Mouse (Mus musculus): ENCODE results near the gene Klhl29. TPM values are rescaled to one million over a fixed set of nuclear protein-coding genes. Genes with fewer than 3 reads are reported as not detected.

Gene Klhl29
- polyA plus RNA-seq, 1 experiment from 2014 or later, result 0.47 TPM

GRCm38 (mm10) chr12:5321017-5321416, 54.5 kb downstream of the Klhl29 start:
- H3K27me3 ChIP-seq, result no peaks in the 10 kb centered on the region
- 90% methylated on average over 3 of the region's 3 CpGs for WGBS
- no peak overlapping the region for H3K4me2 ChIP-seq
- no peaks in the 10 kb centered on the region for H3K36me3 ChIP-seq
- no peaks in the 10 kb centered on the region for H3K4me1 ChIP-seq
- no peak overlapping the region for H3K27ac ChIP-seq
- no peak for ATAC-seq (ENCODE audit: borderline replicate concordance, extremely low read depth, low FRiP score, low TSS enrichment)
- H3K9ac ChIP-seq, result no peak overlapping the region
- no peaks in the 10 kb centered on the region for H3K9me3 ChIP-seq
- H3K4me3 ChIP-seq, result no peak overlapping the region

- H3K4me3 ChIP-seq, result no peak overlapping the region
- H3K36me3 ChIP-seq, result no peaks in the 10 kb centered on the region
- 30% methylated on average over 12 of the region's 12 CpGs for WGBS
- H3K4me1 ChIP-seq, result 0 out of 2 replicates have a peak, but pooled peaks cover under 1% of the 10 kb centered on the region
- H3K27me3 ChIP-seq, result no peaks in the 10 kb centered on the region
- no peak; the same call in 1 of the 2 replicates for ATAC-seq (ENCODE audit: borderline replicate concordance, extremely low read depth, low FRiP score, low TSS enrichment)
- H3K9me3 ChIP-seq, result no peaks in the 10 kb centered on the region
- H3K27ac ChIP-seq, result no peak overlapping the region
- H3K9ac ChIP-seq, result no peak overlapping the region
- no peak overlapping the region for H3K4me2 ChIP-seq
These were observed 56.0 kb downstream of the Klhl29 start for GRCm38 (mm10) chr12:5319359-5319973.

DNA sequence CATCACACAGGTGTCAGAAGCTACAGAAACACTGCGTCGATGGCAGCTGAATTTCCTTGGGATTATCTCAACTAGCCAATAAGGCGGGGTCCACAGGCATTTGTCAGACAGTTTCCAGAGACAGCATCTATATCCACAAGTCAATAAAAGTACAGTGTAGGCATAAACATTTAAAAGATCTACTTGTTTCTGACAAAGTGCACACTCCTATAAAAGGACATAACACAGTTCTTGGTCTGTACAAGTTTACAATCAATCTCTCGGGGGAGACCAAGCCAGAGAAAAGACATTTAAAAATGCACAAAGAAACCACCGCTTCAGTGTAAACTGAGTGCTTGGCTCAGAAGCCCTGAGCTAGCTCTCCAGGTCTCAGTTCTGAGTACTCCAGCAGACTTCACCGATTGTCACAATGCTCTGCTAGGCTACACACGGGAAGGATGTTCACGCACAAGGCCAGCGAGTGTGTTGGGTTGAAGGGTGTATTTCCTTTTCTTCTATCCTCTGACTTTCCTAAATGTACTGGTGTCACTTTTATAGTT, 59.4 kb downstream of the Klhl29 start:
- Histone ChIP-seq H3K36me3 (no peaks in the 10 kb centered on the region), H3K27ac (no peak overlapping the region), H3K9ac (no peak overlapping the region), H3K4me3 (no peak overlapping the region), H3K4me2 (no peak overlapping the region), H3K9me3 (no peaks in the 10 kb centered on the region), H3K27me3 (no peaks in the 10 kb centered on the region), H3K4me1 (0 out of 2 replicates have a peak, but pooled peaks cover 2% of the 10 kb centered on the region)
- 50% methylated on average over 9 of the region's 9 CpGs for WGBS
- peak; percentile 36; the same call in 1 of the 2 replicates for ATAC-seq (ENCODE audit: borderline replicate concordance, extremely low read depth, low FRiP score, low TSS enrichment)

- Histone ChIP-seq H3K27me3 (no peaks in the 10 kb centered on the region), H3K36me3 (no peaks in the 10 kb centered on the region), H3K4me3 (no peak overlapping the region), H3K4me1 (no peaks in the 10 kb centered on the region), H3K27ac (no peak overlapping the region), H3K9ac (no peak overlapping the region), H3K9me3 (no peaks in the 10 kb centered on the region), H3K4me2 (no peak overlapping the region)
- WGBS, result 86% methylated on average over 2 of the region's 2 CpGs
- no peak for ATAC-seq (ENCODE audit: borderline replicate concordance, extremely low read depth, low FRiP score, low TSS enrichment)
These were observed 67.6 kb downstream of the Klhl29 start for GRCm38 (mm10) chr12:5307923-5308322.

DNA sequence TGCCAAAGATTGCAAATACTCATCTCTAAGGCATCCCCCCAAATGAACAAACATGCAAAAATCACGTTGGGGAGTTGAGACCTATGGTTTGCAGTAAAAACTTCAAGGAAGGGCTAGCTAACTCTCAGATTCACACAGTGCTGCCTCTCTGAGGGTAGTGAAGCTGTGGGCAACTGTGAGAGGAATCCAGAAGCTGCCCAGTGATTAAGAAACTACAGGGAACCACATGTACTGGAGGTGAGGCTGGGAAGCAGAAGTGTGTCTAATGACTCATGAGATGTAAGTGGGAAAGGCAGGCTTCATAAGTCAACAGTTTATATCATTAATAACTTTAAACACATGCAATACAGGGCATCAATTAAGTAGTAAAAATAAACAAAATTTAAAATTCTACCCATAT, 70.0 kb downstream of the Klhl29 start:
- ATAC-seq (ENCODE audit: borderline replicate concordance, extremely low read depth, low FRiP score, low TSS enrichment), result no peak
- no peaks in the 10 kb centered on the region for H3K4me1 ChIP-seq
- no peak overlapping the region for H3K9ac ChIP-seq
- H3K4me2 ChIP-seq, result no peak overlapping the region
- H3K27me3 ChIP-seq, result no peaks in the 10 kb centered on the region
- no peaks in the 10 kb centered on the region for H3K36me3 ChIP-seq
- 34% methylated on average over 1 of the region's 1 CpGs for WGBS
- H3K9me3 ChIP-seq, result no peaks in the 10 kb centered on the region
- H3K27ac ChIP-seq, result no peak overlapping the region
- no peak overlapping the region for H3K4me3 ChIP-seq

- Histone ChIP-seq H3K9ac (no peak overlapping the region), H3K27me3 (no peaks in the 10 kb centered on the region), H3K4me2 (no peak overlapping the region), H3K4me1 (no peaks in the 10 kb centered on the region), H3K9me3 (no peaks in the 10 kb centered on the region), H3K4me3 (no peak overlapping the region), H3K27ac (no peak overlapping the region), H3K36me3 (no peaks in the 10 kb centered on the region)
- WGBS, result 59% methylated on average over 5 of the region's 5 CpGs
- ATAC-seq (ENCODE audit: borderline replicate concordance, extremely low read depth, low FRiP score, low TSS enrichment), result no peak
These were observed 71.6 kb downstream of the Klhl29 start for GRCm38 (mm10) chr12:5303912-5304311.

GRCm38 (mm10) chr12:5303100-5303499, 72.4 kb downstream of the Klhl29 start:
- Histone ChIP-seq H3K4me2 (no peak overlapping the region), H3K27ac (no peak overlapping the region), H3K36me3 (no peaks in the 10 kb centered on the region), H3K4me1 (no peaks in the 10 kb centered on the region), H3K27me3 (no peaks in the 10 kb centered on the region), H3K9ac (no peak overlapping the region), H3K9me3 (no peaks in the 10 kb centered on the region), H3K4me3 (no peak overlapping the region)
- WGBS, result 60% methylated on average over 4 of the region's 4 CpGs
- ATAC-seq (ENCODE audit: borderline replicate concordance, extremely low read depth, low FRiP score, low TSS enrichment), result 0 out of 2 replicates have a peak, but pooled peaks have one; percentile 19

DNA sequence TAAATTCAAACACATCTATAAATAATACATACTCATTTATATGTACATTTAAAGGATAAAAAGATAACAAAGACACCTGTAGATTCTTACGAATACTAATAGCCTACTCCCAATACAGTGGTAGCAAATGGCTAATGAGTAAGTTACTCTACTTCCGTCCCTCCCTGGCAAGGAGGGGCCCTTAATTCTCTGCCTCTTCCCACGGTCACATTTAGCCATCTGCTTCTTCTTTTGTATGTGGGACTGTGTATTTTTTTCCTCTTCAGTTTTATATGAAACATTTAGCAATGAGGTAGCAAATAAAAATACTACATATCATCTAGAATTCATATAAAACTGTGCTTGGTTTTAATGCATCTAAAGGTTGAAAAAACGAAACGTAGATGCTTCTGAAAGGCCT, 73.6 kb downstream of the Klhl29 start:
- Histone ChIP-seq H3K36me3 (no peaks in the 10 kb centered on the region), H3K9me3 (no peaks in the 10 kb centered on the region), H3K4me1 (no peaks in the 10 kb centered on the region), H3K27me3 (no peaks in the 10 kb centered on the region), H3K4me3 (no peak overlapping the region), H3K4me2 (no peak overlapping the region), H3K27ac (no peak overlapping the region), H3K9ac (no peak overlapping the region)
- no peak for ATAC-seq (ENCODE audit: borderline replicate concordance, extremely low read depth, low FRiP score, low TSS enrichment)
- WGBS, result 78% methylated on average over 5 of the region's 5 CpGs

DNA sequence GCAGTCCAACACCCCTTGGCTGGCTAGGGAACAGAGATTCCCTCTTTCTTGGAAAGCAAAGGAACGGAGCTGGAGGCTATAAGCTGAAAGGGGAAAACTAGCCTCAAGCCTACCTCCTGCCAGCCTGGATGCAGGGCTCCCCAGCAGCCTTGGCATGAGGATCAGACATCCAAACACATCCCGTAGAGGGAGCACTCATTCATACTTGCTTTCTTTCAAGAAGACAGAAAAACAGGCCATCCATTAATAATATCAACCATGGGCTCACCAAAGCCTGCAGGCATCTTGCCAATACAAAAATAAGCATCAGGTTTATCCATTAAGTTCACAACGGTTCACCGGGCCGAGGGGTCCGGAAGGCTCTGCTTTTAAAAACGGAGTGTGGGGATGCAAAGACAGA, 79.1 kb downstream of the Klhl29 start:
- Histone ChIP-seq H3K4me1 (no peaks in the 10 kb centered on the region), H3K4me3 (no peak overlapping the region), H3K36me3 (no peaks in the 10 kb centered on the region), H3K27me3 (no peaks in the 10 kb centered on the region), H3K27ac (no peak overlapping the region), H3K4me2 (no peak overlapping the region), H3K9me3 (no peaks in the 10 kb centered on the region), H3K9ac (no peak overlapping the region)
- WGBS, result 55% methylated on average over 7 of the region's 7 CpGs
- ATAC-seq (ENCODE audit: borderline replicate concordance, extremely low read depth, low FRiP score, low TSS enrichment), result no peak

- WGBS, result 82% methylated on average over 7 of the region's 7 CpGs
- Histone ChIP-seq H3K27ac (no peak overlapping the region), H3K36me3 (no peaks in the 10 kb centered on the region), H3K9me3 (no peaks in the 10 kb centered on the region), H3K4me1 (no peaks in the 10 kb centered on the region), H3K4me3 (no peak overlapping the region), H3K4me2 (no peak overlapping the region), H3K9ac (no peak overlapping the region), H3K27me3 (no peaks in the 10 kb centered on the region)
- no peak for ATAC-seq (ENCODE audit: borderline replicate concordance, extremely low read depth, low FRiP score, low TSS enrichment)
These were observed 83.2 kb downstream of the Klhl29 start for GRCm38 (mm10) chr12:5292316-5292715.

- ATAC-seq (ENCODE audit: borderline replicate concordance, extremely low read depth, low FRiP score, low TSS enrichment), result no peak
- H3K27me3 ChIP-seq, result no peaks in the 10 kb centered on the region
- no peaks in the 10 kb centered on the region for H3K4me1 ChIP-seq
- 80% methylated on average over 11 of the region's 11 CpGs for WGBS
- no peak overlapping the region for H3K4me3 ChIP-seq
- no peaks in the 10 kb centered on the region for H3K9me3 ChIP-seq
- no peak overlapping the region for H3K4me2 ChIP-seq
- no peak overlapping the region for H3K27ac ChIP-seq
- H3K9ac ChIP-seq, result no peak overlapping the region
- H3K36me3 ChIP-seq, result no peaks in the 10 kb centered on the region
These were observed 89.9 kb downstream of the Klhl29 start for GRCm38 (mm10) chr12:5285579-5285978.

DNA sequence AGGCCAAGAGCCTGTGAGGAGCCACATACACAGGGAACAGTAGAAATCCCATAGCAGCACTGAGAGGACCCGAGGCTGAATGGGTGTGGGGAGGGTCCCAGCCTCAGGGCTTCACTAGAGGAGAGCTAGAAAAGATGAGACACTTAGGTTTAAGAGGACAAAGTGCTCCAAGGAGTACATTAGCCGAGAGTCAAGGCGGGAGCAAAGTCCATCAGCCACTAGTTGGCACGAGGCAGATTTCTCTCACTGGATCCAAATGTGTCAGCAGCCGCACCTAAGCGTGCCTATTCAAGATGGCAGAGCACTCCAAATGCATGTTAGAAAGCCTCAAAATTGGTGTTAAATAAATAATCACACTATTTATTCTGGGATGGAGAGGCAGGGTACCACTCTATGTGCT, 90.5 kb downstream of the Klhl29 start:
- 79% methylated on average over 6 of the region's 6 CpGs for WGBS
- no peak overlapping the region for H3K4me3 ChIP-seq
- no peak for ATAC-seq (ENCODE audit: borderline replicate concordance, extremely low read depth, low FRiP score, low TSS enrichment)
- H3K36me3 ChIP-seq, result no peaks in the 10 kb centered on the region
- H3K27me3 ChIP-seq, result no peaks in the 10 kb centered on the region
- no peak overlapping the region for H3K9ac ChIP-seq
- H3K27ac ChIP-seq, result no peak overlapping the region
- no peak overlapping the region for H3K4me2 ChIP-seq
- no peaks in the 10 kb centered on the region for H3K9me3 ChIP-seq
- peaks cover 4% of the 10 kb centered on the region for H3K4me1 ChIP-seq
